Mouse (Mus musculus): ENCODE data around the gene Gm20683.

DNA sequence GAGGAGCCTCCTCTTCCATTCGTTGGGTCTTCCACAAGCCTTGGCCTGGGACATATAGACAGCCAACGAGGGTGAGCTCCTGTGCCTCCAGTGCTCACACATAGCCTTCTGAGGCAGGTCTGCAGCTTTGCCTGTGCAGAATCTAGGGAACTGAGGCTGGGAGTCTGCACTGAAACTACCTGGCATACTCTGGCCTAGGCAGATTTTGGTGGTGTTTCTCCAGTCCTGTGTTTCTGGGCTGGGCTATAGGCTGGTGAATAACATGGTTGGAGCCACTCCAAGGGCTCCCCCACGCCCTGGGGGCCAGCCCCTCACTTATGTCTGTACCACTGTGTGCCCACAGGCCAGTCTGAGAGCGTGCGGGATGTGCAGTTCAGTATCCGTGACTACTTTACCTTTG lies 16.3 kb downstream of the Gm20683 start:
- no peak for TF ChIP-seq POLR2A (IDR thresholded peaks at IDR 0.05; ENCODE audit: borderline replicate concordance, extremely low read depth, insufficient read depth, insufficient read length, poor library complexity, severe bottlenecking)
- TF ChIP-seq CTCF (IDR thresholded peaks at IDR 0.05; ENCODE audit: borderline replicate concordance, extremely low read depth, insufficient read depth, insufficient read length), result no peak

Measured in brain, embryonic 14.5 days (tissue).